Mouse (Mus musculus): ENCODE measurements around the gene Aplp1. TPM values are rescaled to one million over a fixed set of nuclear protein-coding genes. Genes with fewer than 3 reads are reported as not detected.

The Aplp1 gene
- polyA plus RNA-seq, 2 experiments, result 2.9 to 3.5 TPM

DNA sequence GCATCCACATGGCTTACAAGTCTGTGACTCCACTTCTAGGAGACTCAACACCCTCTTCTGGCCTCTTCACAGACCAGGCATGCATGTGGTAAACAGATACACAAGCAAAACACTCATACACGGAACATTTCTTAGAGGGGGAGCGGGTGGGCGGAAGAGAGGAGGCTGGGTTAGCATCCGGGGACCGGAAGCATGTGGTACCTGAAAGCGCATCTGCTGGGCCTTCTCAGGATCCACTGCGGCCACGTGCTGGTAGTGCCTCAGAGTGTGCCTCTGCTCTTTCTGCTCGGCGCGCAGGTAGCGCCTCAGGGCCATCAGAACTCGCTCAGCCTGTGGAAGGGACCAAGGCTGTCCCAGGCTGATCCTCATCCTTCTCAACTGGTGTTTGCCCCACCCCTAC, 5.6 kb downstream of the Aplp1 start:
- Histone ChIP-seq H3K4me1 (replicated peaks; ENCODE audit: control insufficient read depth in 2 of 2, insufficient read depth in 2 of 2, low read length in 1 of 2) (no peaks in the 10 kb centered on the region; a peak in 1 of 4 replicates), H3K4me2 (ENCODE audit: low read depth) (no peak overlapping the region), H3K27ac (no peak overlapping the region), H3K36me3 (replicated peaks; ENCODE audit: control insufficient read depth, insufficient read depth, low read depth) (no peaks in the 10 kb centered on the region), H3K4me3 (ENCODE audit: insufficient read depth in 1 of 2, low read depth in 2 of 2, low read length in 2 of 2) (no peak overlapping the region), H3K27me3 (ENCODE audit: control insufficient read depth, insufficient read depth, low read length) (peaks cover 10% of the 10 kb centered on the region), H3K9ac (replicated peaks) (no peak overlapping the region), H3K9me3 (ENCODE audit: control insufficient read depth, low read length) (no peaks in the 10 kb centered on the region)
- no peak for TF ChIP-seq CTCF (IDR thresholded peaks at IDR 0.05; ENCODE audit: low read depth)
- no peak for TF ChIP-seq EP300 (IDR thresholded peaks at IDR 0.05; ENCODE audit: low read depth)
- DNase-seq (ENCODE audit: low read depth in 3 of 3, low spot score in 3 of 3) (no peak), ATAC-seq (ENCODE audit: insufficient read depth) (no peak)
- WGBS (ENCODE audit: insufficient replicate concordance), result 52% methylated on average over 13 of the region's 13 CpGs

- DNase-seq (ENCODE audit: low read depth in 3 of 3, low spot score in 3 of 3) (no peak), ATAC-seq (ENCODE audit: insufficient read depth) (no peak)
- Histone ChIP-seq H3K27me3 (ENCODE audit: control insufficient read depth, insufficient read depth, low read length) (no peaks in the 10 kb centered on the region), H3K27ac (no peak overlapping the region), H3K4me2 (ENCODE audit: low read depth) (no peak overlapping the region), H3K36me3 (replicated peaks; ENCODE audit: control insufficient read depth, insufficient read depth, low read depth) (no peaks in the 10 kb centered on the region), H3K9ac (replicated peaks) (no peak overlapping the region), H3K9me3 (ENCODE audit: control insufficient read depth, low read length) (no peaks in the 10 kb centered on the region), H3K4me1 (replicated peaks; ENCODE audit: control insufficient read depth in 2 of 2, insufficient read depth in 2 of 2, low read length in 1 of 2) (no peaks in the 10 kb centered on the region), H3K4me3 (ENCODE audit: insufficient read depth in 1 of 2, low read depth in 2 of 2, low read length in 2 of 2) (no peak overlapping the region)
- no peak for TF ChIP-seq EP300 (IDR thresholded peaks at IDR 0.05; ENCODE audit: low read depth)
- TF ChIP-seq CTCF (IDR thresholded peaks at IDR 0.05; ENCODE audit: low read depth), result no peak
- 12% methylated on average over 10 of the region's 10 CpGs for WGBS (ENCODE audit: insufficient replicate concordance)
Observed at GRCm38 (mm10) chr7:30436879-30437278, 8.5 kb downstream of the Aplp1 start.

GRCm38 (mm10) chr7:30435156-30435555, 10.2 kb downstream of the Aplp1 start:
- no peak overlapping the region for H3K4me3 ChIP-seq (ENCODE audit: insufficient read depth in 1 of 2, low read depth in 2 of 2, low read length in 2 of 2)
- H3K4me2 ChIP-seq (ENCODE audit: low read depth), result no peak overlapping the region
- no peaks in the 10 kb centered on the region for H3K27me3 ChIP-seq (ENCODE audit: control insufficient read depth, insufficient read depth, low read length)
- H3K27ac ChIP-seq, result no peak overlapping the region
- no peaks in the 10 kb centered on the region for H3K4me1 ChIP-seq (replicated peaks; ENCODE audit: control insufficient read depth in 2 of 2, insufficient read depth in 2 of 2, low read length in 1 of 2)
- no peak overlapping the region for H3K9ac ChIP-seq (replicated peaks)
- whole genome bisulfite sequencing (ENCODE audit: insufficient replicate concordance), result 38% methylated on average over 9 of the region's 9 CpGs
- H3K36me3 ChIP-seq (replicated peaks; ENCODE audit: control insufficient read depth, insufficient read depth, low read depth), result no peaks in the 10 kb centered on the region
- no peak for DNase-seq (ENCODE audit: low read depth in 3 of 3, low spot score in 3 of 3)
- no peak for TF ChIP-seq EP300 (IDR thresholded peaks at IDR 0.05; ENCODE audit: low read depth)
- TF ChIP-seq CTCF (IDR thresholded peaks at IDR 0.05; ENCODE audit: low read depth), result no peak
- no peaks in the 10 kb centered on the region for H3K9me3 ChIP-seq (ENCODE audit: control insufficient read depth, low read length)
- no peak for ATAC-seq (ENCODE audit: insufficient read depth)

- Histone ChIP-seq H3K36me3 (replicated peaks; ENCODE audit: control insufficient read depth, insufficient read depth, low read depth) (no peaks in the 10 kb centered on the region), H3K4me3 (ENCODE audit: insufficient read depth in 1 of 2, low read depth in 2 of 2, low read length in 2 of 2) (no peak overlapping the region), H3K9me3 (ENCODE audit: control insufficient read depth, low read length) (no peaks in the 10 kb centered on the region), H3K27ac (no peak overlapping the region), H3K4me2 (ENCODE audit: low read depth) (no peak overlapping the region), H3K9ac (replicated peaks) (no peak overlapping the region), H3K4me1 (replicated peaks; ENCODE audit: control insufficient read depth in 2 of 2, insufficient read depth in 2 of 2, low read length in 1 of 2) (no peaks in the 10 kb centered on the region), H3K27me3 (ENCODE audit: control insufficient read depth, insufficient read depth, low read length) (no peaks in the 10 kb centered on the region)
- no peak for TF ChIP-seq EP300 (IDR thresholded peaks at IDR 0.05; ENCODE audit: low read depth)
- no peak for TF ChIP-seq CTCF (IDR thresholded peaks at IDR 0.05; ENCODE audit: low read depth)
- no peak for DNase-seq (ENCODE audit: low read depth in 3 of 3, low spot score in 3 of 3)
- 44% methylated on average over 10 of the region's 10 CpGs for WGBS (ENCODE audit: insufficient replicate concordance)
- ATAC-seq (ENCODE audit: insufficient read depth), result no peak
Observed at GRCm38 (mm10) chr7:30434701-30435100, 10.6 kb downstream of the Aplp1 start.

DNA sequence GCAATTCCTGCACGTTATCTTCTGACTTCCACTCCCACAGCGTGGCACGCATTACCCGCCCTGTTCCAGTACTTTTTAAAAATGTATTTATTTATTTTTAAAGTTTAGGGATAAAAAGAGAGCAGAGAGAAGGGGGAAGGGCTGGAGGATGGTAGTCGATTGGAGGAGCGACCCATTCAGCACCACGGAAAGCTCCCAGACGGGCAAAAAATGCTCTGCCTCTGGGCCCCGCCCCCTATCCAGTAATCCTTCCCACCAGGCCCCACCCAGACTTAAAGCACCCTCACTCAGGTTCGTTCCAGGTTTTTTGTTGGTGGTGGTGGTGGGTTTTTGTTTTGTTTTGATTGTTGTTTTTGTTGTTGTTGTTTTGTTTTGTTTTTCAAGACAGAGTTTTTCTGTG, 11.1 kb downstream of the Aplp1 start:
- WGBS (ENCODE audit: insufficient replicate concordance), result under 1% methylated on average over 10 of the region's 10 CpGs
- Histone ChIP-seq H3K27me3 (ENCODE audit: control insufficient read depth, insufficient read depth, low read length) (no peaks in the 10 kb centered on the region), H3K27ac (no peak overlapping the region), H3K9me3 (ENCODE audit: control insufficient read depth, low read length) (no peaks in the 10 kb centered on the region), H3K9ac (replicated peaks) (no peak overlapping the region), H3K4me1 (replicated peaks; ENCODE audit: control insufficient read depth in 2 of 2, insufficient read depth in 2 of 2, low read length in 1 of 2) (no peaks in the 10 kb centered on the region), H3K4me3 (ENCODE audit: insufficient read depth in 1 of 2, low read depth in 2 of 2, low read length in 2 of 2) (no peak overlapping the region), H3K36me3 (replicated peaks; ENCODE audit: control insufficient read depth, insufficient read depth, low read depth) (no peaks in the 10 kb centered on the region), H3K4me2 (ENCODE audit: low read depth) (no peak overlapping the region)
- DNase-seq (ENCODE audit: low read depth in 3 of 3, low spot score in 3 of 3) (no peak), ATAC-seq (ENCODE audit: insufficient read depth) (no peak)
- TF ChIP-seq EP300 (IDR thresholded peaks at IDR 0.05; ENCODE audit: low read depth) (no peak), CTCF (IDR thresholded peaks at IDR 0.05; ENCODE audit: low read depth) (no peak)
